Mouse (Mus musculus) liver, postnatal 0 days (tissue): ENCODE results near the gene 2700097O09Rik. TPM values are rescaled to one million over a fixed set of nuclear protein-coding genes. Genes with fewer than 3 reads are reported as not detected.

Experiments used
- ATAC-seq: fragments of 200-750 bp; cut with Nextera tagmentation; 2 replicates; pipeline ENCODE4 v1.8.0; 2017; ENCODE audit warnings: mild to moderate bottlenecking, moderate library complexity
- DNase-seq: peaks from one replicate; pipeline ENCODE4 v3.0.0-alpha.2; 2016
- H3K27ac ChIP-seq: fragments of 300-500 bp; sonication (generic); 2 replicates; pipeline ENCODE4 v1.5.1; 2014; ENCODE audit warnings: antibody characterized with exemption, moderate library complexity, mild to moderate bottlenecking, low read depth
- H3K27me3 ChIP-seq: fragments of 300-500 bp; sonication (generic); 2 replicates; pipeline ENCODE4 v1.6.1; 2014; ENCODE audit warnings: low read length, control low read depth, mixed read lengths; ENCODE audit not compliant: insufficient read depth
- H3K36me3 ChIP-seq: fragments of 300-500 bp; sonication (generic); replicated peaks from 2 replicates; pipeline ENCODE4 v1.6.1; 2014; ENCODE audit warnings: mild to moderate bottlenecking, control low read depth, low read length, moderate library complexity, mixed read lengths; ENCODE audit not compliant: insufficient read depth
- H3K4me1 ChIP-seq: fragments of 300-500 bp; sonication (generic); 2 replicates; pipeline ENCODE4 v1.6.1; 2014; ENCODE audit warnings: antibody characterized with exemption, mild to moderate bottlenecking, control low read depth; ENCODE audit not compliant: insufficient read depth
- H3K4me2 ChIP-seq: fragments of 300-500 bp; sonication (generic); 2 replicates; pipeline ENCODE4 v1.6.1; 2014; ENCODE audit warnings: low read depth, mild to moderate bottlenecking, low read length, moderate library complexity, mixed read lengths
- H3K4me3 ChIP-seq: fragments of 300-500 bp; sonication (generic); 2 replicates; pipeline ENCODE4 v1.5.1; 2014; ENCODE audit warnings: low read depth, low read length
- H3K9ac ChIP-seq: fragments of 300-500 bp; sonication (generic); replicated peaks from 2 replicates; pipeline ENCODE4 v1.6.1; 2014; ENCODE audit warnings: mild to moderate bottlenecking, moderate library complexity
- H3K9me3 ChIP-seq: fragments of 300-500 bp; sonication (generic); 2 replicates; pipeline ENCODE4 v1.6.1; 2016; ENCODE audit warnings: mild to moderate bottlenecking, control low read depth, low read length, mixed read lengths
- CTCF ChIP-seq: sonication (generic); IDR thresholded peaks from 2 replicates; pipeline ENCODE4 v1.5.1; 2016; ENCODE audit warnings: antibody characterized with exemption, low read depth
- EP300 ChIP-seq: IDR thresholded peaks from 2 replicates; pipeline ENCODE4 v1.6.1; 2016; ENCODE audit warnings: antibody characterized with exemption, low read depth, mild to moderate bottlenecking
- WGBS: fragments of 180-500 bp; shearing (Covaris S2); extraction: QIAGEN DNeasy Blood & Tissue Kit; methylation state at CpG from one replicate; pipeline ENCODE4 v1.1.7; 2014; ENCODE audit not compliant: insufficient replicate concordance; 5-methylcytosine and 5-hydroxymethylcytosine counted together
- polyA plus RNA-seq: library from polyadenylated mRNA; unstranded; fragments of >200 nt; fragmentation: Nextera tagmentation; extraction: Ambion mirVana; gene quantifications from 2 replicates; pipeline ENCODE4 v1.2.1, GENCODE M21; 2015

Gene 2700097O09Rik
- polyA plus RNA-seq, 1 experiment from 2014 or later: 14.0 TPM

- Histone ChIP-seq H3K4me3 (no peak overlapping the region), H3K4me2 (peak overlapping the region; percentile 29), H3K36me3 (0 out of 2 replicates have a peak, but pooled peaks cover 5% of the 10 kb centered on the region), H3K9me3 (no peaks in the 10 kb centered on the region), H3K27ac (peak overlapping the region; percentile 79), H3K9ac (0 out of 2 replicates have a peak overlapping the region, but pooled peaks have one; percentile 8), H3K4me1 (0 out of 2 replicates have a peak, but pooled peaks cover 9% of the 10 kb centered on the region), H3K27me3 (no peaks in the 10 kb centered on the region)
- TF ChIP-seq CTCF (no peak), EP300 (peak; percentile 98)
- DNase-seq (peak; percentile 45), ATAC-seq (peak; percentile 95)
- WGBS: 58% methylated on average over 8 of the region's 8 CpGs
Measured at GRCm38 (mm10) chr12:55051210-55052173, 28.4 kb downstream of the 2700097O09Rik start.

GRCm38 (mm10) chr12:55049731-55050353 is 30.1 kb downstream of the 2700097O09Rik start:
- Histone ChIP-seq H3K4me2 (no peak overlapping the region), H3K9me3 (no peaks in the 10 kb centered on the region), H3K27ac (no peak overlapping the region), H3K4me1 (0 out of 2 replicates have a peak, but pooled peaks cover 9% of the 10 kb centered on the region), H3K9ac (no peak overlapping the region), H3K4me3 (no peak overlapping the region), H3K27me3 (no peaks in the 10 kb centered on the region), H3K36me3 (peaks cover 13% of the 10 kb centered on the region; the same call in 1 of the 2 replicates)
- DNase-seq: no peak
- TF ChIP-seq EP300: no peak
- TF ChIP-seq CTCF: no peak
- 87% methylated on average over 8 of the region's 8 CpGs for WGBS
- no peak for ATAC-seq

- H3K4me3 ChIP-seq: no peak overlapping the region
- no peak overlapping the region for H3K4me2 ChIP-seq
- TF ChIP-seq CTCF (no peak), EP300 (no peak)
- H3K27me3 ChIP-seq: no peaks in the 10 kb centered on the region
- ATAC-seq (no peak), DNase-seq (no peak)
- peaks cover 7% of the 10 kb centered on the region for H3K36me3 ChIP-seq
- H3K9me3 ChIP-seq: no peaks in the 10 kb centered on the region
- WGBS: 60% methylated on average over 15 of the region's 15 CpGs
- no peaks in the 10 kb centered on the region for H3K4me1 ChIP-seq
- H3K9ac ChIP-seq: no peak overlapping the region
- no peak overlapping the region for H3K27ac ChIP-seq
Measured at GRCm38 (mm10) chr12:55041011-55041410, 38.9 kb downstream of the 2700097O09Rik start.

DNA sequence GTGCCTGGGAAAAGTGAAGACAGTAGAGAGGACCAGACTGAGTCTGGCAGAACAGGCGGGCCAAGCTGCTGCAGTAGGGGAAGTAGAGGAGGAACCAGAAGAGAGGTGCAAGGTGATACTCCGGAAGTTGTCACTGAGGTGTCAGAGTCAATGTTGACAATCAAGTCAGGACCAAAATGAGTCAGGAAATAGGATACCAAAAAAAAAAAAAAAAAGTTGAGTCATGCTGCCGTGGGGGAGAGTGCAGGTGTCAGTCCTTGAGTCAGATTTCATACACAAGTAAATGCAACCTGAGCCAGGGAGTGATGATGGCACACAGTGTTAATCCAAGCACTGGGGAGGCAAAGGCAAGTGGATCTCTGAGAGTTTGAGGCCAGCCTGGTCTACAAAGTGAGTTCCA is 52.8 kb downstream of the 2700097O09Rik start:
- H3K4me3 ChIP-seq: no peak overlapping the region
- DNase-seq (no peak), ATAC-seq (0 out of 2 replicates have a peak, but pooled peaks have one; percentile 8)
- no peak overlapping the region for H3K27ac ChIP-seq
- 27% methylated on average over 3 of the region's 3 CpGs for WGBS
- H3K9me3 ChIP-seq: no peaks in the 10 kb centered on the region
- no peak overlapping the region for H3K4me2 ChIP-seq
- H3K36me3 ChIP-seq: no peaks in the 10 kb centered on the region
- H3K27me3 ChIP-seq: no peaks in the 10 kb centered on the region
- no peak for TF ChIP-seq EP300
- no peak for TF ChIP-seq CTCF
- no peak overlapping the region for H3K9ac ChIP-seq
- no peaks in the 10 kb centered on the region for H3K4me1 ChIP-seq

DNA sequence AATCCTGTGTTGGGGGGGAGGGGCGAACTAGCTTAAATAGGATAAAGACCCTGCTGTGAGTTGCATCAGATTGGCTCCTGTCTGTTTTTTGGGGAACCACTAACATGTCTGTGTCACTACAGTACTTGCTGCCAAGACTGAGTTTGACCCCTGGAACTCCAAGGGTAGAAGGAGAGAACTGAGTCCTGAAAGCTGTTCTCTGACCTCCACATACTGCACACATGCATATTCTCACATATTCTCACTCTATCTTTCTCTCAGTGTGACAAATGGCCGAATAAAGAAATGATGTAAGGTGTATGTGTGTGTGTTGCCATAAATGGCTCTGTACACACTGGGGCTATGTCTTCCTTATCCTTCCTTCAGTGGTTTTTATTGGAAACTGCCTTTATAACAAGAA is 56.6 kb downstream of the 2700097O09Rik start:
- no peaks in the 10 kb centered on the region for H3K9me3 ChIP-seq
- ATAC-seq (no peak), DNase-seq (no peak)
- H3K27me3 ChIP-seq: no peaks in the 10 kb centered on the region
- WGBS: 70% methylated on average over 2 of the region's 2 CpGs
- no peak overlapping the region for H3K4me2 ChIP-seq
- no peaks in the 10 kb centered on the region for H3K36me3 ChIP-seq
- no peaks in the 10 kb centered on the region; the same call in 1 of the 2 replicates for H3K4me1 ChIP-seq
- H3K27ac ChIP-seq: no peak overlapping the region
- no peak overlapping the region for H3K4me3 ChIP-seq
- no peak overlapping the region for H3K9ac ChIP-seq
- TF ChIP-seq CTCF (no peak), EP300 (no peak)

GRCm38 (mm10) chr12:55019421-55019877 is 60.5 kb downstream of the 2700097O09Rik start:
- Histone ChIP-seq H3K27ac (peak overlapping the region; percentile 76), H3K36me3 (no peaks in the 10 kb centered on the region), H3K9ac (no peak overlapping the region), H3K4me3 (no peak overlapping the region), H3K9me3 (no peaks in the 10 kb centered on the region), H3K4me1 (peaks cover 6% of the 10 kb centered on the region), H3K4me2 (peak overlapping the region; percentile 42), H3K27me3 (no peaks in the 10 kb centered on the region)
- TF ChIP-seq EP300 (no peak), CTCF (no peak)
- WGBS: 45% methylated on average over 7 of the region's 7 CpGs
- ATAC-seq: peak; percentile 47; the same call in 1 of the 2 replicates
- peak; percentile 14 for DNase-seq
